Mouse (Mus musculus): ENCODE results near the gene Slc35b1. TPM values are rescaled to one million over a fixed set of nuclear protein-coding genes. Genes with fewer than 3 reads are reported as not detected.
"Not testable (repeated sequence)": the region's sequence is repeated elsewhere in the genome, so short reads cannot be mapped to it uniquely, and the experiment has no call there.

The Slc35b1 gene
- polyA plus RNA-seq, 1 experiment from 2014 or later: 37.7 TPM

DNA sequence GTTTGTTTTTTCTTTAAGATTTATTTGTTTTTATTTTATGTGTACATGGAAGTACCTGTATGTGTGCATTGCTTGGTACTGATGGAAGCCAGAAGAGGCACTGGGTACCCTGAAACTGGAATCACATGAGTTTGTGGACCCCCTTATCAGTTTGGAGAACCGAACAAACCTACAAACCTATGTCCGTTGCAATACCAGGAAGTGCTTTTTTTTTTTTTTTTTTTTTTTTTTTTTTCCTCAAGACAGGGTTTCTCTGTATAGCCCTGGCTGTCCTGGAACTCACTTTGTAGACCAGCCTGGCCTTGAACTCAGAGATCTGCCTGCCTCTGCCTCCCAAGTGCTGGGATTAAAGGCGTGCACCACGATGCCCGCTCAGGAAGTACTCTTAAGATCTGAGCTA, 21.9 kb downstream of the Slc35b1 start:
- WGBS (ENCODE audit: insufficient replicate concordance): 60% methylated on average over 5 of the region's 5 CpGs

DNA sequence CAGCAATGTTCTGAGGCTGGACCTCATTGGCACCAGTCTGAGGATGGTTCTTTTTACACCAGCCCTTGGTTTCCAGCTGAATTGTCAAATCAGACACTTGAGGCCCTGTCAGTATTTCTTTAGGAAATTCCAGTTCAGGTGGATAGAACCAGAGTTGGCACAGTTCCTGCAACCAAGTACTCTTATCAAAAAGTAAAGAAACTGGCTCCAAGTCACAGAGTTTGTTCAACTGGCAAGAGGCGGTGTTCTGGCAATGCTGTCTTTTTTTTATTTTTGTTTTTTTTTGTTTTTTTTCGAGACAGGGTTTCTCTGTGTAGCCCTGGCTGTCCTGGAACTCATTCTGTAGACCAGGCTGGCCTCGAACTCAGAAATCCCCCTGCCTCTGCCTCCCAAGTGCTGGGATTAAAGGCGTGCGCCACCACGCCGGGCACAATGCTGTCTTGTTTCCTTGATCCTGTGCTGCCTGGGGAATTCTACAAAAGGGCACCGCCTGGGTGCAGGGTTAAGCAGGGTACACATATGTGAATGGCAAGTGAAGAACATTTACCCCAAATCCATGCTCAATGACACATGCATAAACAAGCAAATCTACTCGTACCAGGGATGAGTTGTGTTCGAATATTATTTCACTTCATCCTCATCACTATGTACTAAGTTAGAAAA, 25.1 kb downstream of the Slc35b1 start:
- WGBS (ENCODE audit: insufficient replicate concordance): 63% methylated on average over 10 of the region's 10 CpGs
- Histone ChIP-seq H3K36me3 (ENCODE audit: control insufficient read depth, insufficient read depth) (no peaks in the 10 kb centered on the region), H3K4me3 (ENCODE audit: low read depth, low read length) (no peak overlapping the region), H3K27me3 (ENCODE audit: control insufficient read depth, insufficient read depth, low read depth, low read length) (no peaks in the 10 kb centered on the region), H3K9ac (ENCODE audit: low read depth, low read length) (no peak overlapping the region), H3K4me1 (ENCODE audit: control insufficient read depth, low read depth, low read length) (peaks cover 5% of the 10 kb centered on the region), H3K9me3 (replicated peaks; ENCODE audit: control insufficient read depth, low read length) (no peaks in the 10 kb centered on the region), H3K27ac (ENCODE audit: low read length) (no peak overlapping the region), H3K4me2 (ENCODE audit: low read depth, low read length) (no peak overlapping the region)
- ATAC-seq (ENCODE audit: low read depth): no peak

More for the DNA sequence above, 21.9 kb downstream of the Slc35b1 start:
- not testable (repeated sequence) for H3K9ac ChIP-seq (ENCODE audit: low read depth, low read length); ATAC-seq (ENCODE audit: low read depth); H3K4me2 ChIP-seq (ENCODE audit: low read depth, low read length); H3K4me3 ChIP-seq (ENCODE audit: low read depth, low read length); H3K9me3 ChIP-seq (replicated peaks; ENCODE audit: control insufficient read depth, low read length); H3K27me3 ChIP-seq (ENCODE audit: control insufficient read depth, insufficient read depth, low read depth, low read length); H3K4me1 ChIP-seq (ENCODE audit: control insufficient read depth, low read depth, low read length); H3K27ac ChIP-seq (ENCODE audit: low read length); H3K36me3 ChIP-seq (ENCODE audit: control insufficient read depth, insufficient read depth)

DNA sequence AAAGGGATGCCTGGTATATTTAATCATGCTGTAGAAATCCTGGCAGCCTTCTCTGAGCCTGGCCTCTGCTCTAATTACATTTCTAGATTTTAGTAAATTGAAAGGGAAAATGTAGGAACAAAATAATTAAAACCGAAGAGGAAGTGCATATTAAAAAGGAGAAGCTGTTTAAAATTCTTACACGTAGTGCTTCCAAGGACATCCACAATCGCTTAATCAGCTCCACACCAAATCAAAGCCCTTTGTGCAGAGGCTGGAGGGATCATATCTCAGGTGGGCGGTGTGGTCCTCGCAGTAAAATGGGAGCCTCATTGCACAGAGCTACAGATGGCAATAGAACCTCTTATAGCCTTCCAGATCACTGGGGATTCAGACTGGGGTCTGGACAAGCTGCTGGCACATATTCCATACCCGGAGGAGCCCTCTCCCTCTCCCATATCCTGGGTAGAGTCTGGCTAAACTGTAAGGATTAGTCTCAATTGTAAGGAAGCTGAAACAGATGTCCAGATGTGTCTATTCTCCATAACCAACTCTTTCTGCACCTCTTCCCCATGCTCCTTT, 27.0 kb downstream of the Slc35b1 start:
- no peak overlapping the region for H3K9ac ChIP-seq (ENCODE audit: low read depth, low read length)
- WGBS (ENCODE audit: insufficient replicate concordance): 52% methylated on average over 6 of the region's 6 CpGs
- no peaks in the 10 kb centered on the region for H3K36me3 ChIP-seq (ENCODE audit: control insufficient read depth, insufficient read depth)
- no peak for ATAC-seq (ENCODE audit: low read depth)
- no peak overlapping the region for H3K27ac ChIP-seq (ENCODE audit: low read length)
- H3K4me3 ChIP-seq (ENCODE audit: low read depth, low read length): no peak overlapping the region
- no peaks in the 10 kb centered on the region for H3K27me3 ChIP-seq (ENCODE audit: control insufficient read depth, insufficient read depth, low read depth, low read length)
- H3K4me1 ChIP-seq (ENCODE audit: control insufficient read depth, low read depth, low read length): peaks cover 15% of the 10 kb centered on the region
- H3K4me2 ChIP-seq (ENCODE audit: low read depth, low read length): no peak overlapping the region
- no peaks in the 10 kb centered on the region for H3K9me3 ChIP-seq (replicated peaks; ENCODE audit: control insufficient read depth, low read length)

DNA sequence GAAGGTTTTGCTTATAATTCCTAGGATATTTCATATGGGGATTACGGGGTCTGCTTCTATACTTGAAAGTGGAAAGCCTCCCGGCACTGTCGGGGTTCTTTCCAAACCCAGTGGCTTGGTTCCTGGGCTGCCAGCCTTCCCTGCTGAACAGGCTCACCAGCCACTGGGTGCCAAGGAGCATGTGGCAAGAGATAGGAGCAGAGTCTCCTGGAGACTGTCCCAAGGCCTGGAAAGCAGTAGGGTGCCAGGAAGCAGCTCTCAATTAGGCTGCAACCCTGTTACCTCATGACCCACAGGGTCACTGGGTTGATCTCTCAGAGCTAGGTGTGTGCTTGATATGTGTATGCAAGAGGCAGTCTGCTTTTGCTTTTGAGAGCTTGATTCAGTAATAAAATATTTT, 28.1 kb downstream of the Slc35b1 start:
- WGBS (ENCODE audit: insufficient replicate concordance): 87% methylated on average over 3 of the region's 3 CpGs
- ATAC-seq (ENCODE audit: low read depth): no peak

DNA sequence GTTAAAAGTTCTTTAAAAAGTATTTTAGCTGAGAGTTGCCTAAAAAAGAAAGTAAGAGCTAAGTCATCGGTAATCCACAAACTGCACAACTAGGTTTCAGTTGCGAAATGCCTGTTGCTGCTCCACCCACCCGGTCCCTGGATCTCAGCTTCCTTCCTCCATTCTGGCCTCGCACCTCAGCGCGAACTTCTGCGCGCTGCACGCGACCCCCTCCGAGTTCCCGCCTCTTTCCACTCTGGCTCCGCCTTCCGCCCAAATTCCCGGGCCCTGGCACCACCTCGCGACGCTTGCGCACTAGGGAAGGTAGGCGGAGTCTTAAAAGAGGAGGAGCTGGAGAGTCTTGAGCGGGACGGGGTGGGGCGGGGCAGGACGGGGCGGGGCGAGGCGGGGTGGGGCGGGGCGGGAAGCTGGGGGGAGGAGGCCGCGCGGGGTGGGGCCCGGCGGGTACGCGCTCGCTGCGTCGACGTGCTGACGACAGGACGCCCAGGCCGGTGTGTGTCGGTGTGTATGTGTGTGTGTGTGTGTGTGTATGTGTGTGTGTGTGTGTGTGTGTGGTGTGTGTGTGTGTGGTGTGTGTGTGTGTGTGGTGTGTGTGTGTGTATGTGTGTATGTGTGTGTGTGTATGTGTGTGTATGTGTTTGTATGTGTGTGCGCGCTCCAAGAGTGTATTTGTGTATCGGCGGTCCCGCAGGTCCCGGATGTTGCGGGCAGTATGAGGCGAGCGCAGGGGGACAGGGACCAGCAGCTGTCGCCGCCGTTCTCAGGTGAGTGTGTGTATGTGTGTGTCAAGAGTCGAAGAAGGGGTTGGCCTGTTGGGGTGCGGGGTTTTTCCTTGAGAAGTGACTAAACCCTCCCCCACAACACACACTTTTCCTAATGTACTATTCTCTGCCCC, 29.4 kb downstream of the Slc35b1 start, which contains the start of gene Spop:
Gene Spop (plus strand): TSS at position 440 of the 895 bp plus-strand sequence.
- Histone ChIP-seq H3K36me3 (ENCODE audit: control insufficient read depth, insufficient read depth) (peaks cover 4% of the 10 kb centered on the region; the same call in 1 of the 2 replicates), H3K9me3 (replicated peaks; ENCODE audit: control insufficient read depth, low read length) (no peaks in the 10 kb centered on the region), H3K27me3 (ENCODE audit: control insufficient read depth, insufficient read depth, low read depth, low read length) (no peaks in the 10 kb centered on the region), H3K27ac (ENCODE audit: low read length) (peak within 1 kb of the TSS; percentile 94), H3K4me3 (ENCODE audit: low read depth, low read length) (peak within 1 kb of the TSS; percentile 71), H3K4me2 (ENCODE audit: low read depth, low read length) (peak within 1 kb of the TSS; percentile 88), H3K9ac (ENCODE audit: low read depth, low read length) (peak within 1 kb of the TSS; percentile 72), H3K4me1 (ENCODE audit: control insufficient read depth, low read depth, low read length) (peaks cover 15% of the 10 kb centered on the region)
- ATAC-seq (ENCODE audit: low read depth): peak; percentile 88
- 1% methylated on average over 52 of the region's 58 CpGs for WGBS (ENCODE audit: insufficient replicate concordance)

More for the DNA sequence above, 28.1 kb downstream of the Slc35b1 start:
- no peak overlapping the region for H3K9ac ChIP-seq (ENCODE audit: low read depth, low read length)
- no peaks in the 10 kb centered on the region for H3K36me3 ChIP-seq (ENCODE audit: control insufficient read depth, insufficient read depth)
- no peak overlapping the region for H3K4me2 ChIP-seq (ENCODE audit: low read depth, low read length)
- H3K4me3 ChIP-seq (ENCODE audit: low read depth, low read length): no peak overlapping the region
- peaks cover 15% of the 10 kb centered on the region for H3K4me1 ChIP-seq (ENCODE audit: control insufficient read depth, low read depth, low read length)
- no peaks in the 10 kb centered on the region for H3K27me3 ChIP-seq (ENCODE audit: control insufficient read depth, insufficient read depth, low read depth, low read length)
- no peaks in the 10 kb centered on the region for H3K9me3 ChIP-seq (replicated peaks; ENCODE audit: control insufficient read depth, low read length)
- H3K27ac ChIP-seq (ENCODE audit: low read length): no peak overlapping the region

DNA sequence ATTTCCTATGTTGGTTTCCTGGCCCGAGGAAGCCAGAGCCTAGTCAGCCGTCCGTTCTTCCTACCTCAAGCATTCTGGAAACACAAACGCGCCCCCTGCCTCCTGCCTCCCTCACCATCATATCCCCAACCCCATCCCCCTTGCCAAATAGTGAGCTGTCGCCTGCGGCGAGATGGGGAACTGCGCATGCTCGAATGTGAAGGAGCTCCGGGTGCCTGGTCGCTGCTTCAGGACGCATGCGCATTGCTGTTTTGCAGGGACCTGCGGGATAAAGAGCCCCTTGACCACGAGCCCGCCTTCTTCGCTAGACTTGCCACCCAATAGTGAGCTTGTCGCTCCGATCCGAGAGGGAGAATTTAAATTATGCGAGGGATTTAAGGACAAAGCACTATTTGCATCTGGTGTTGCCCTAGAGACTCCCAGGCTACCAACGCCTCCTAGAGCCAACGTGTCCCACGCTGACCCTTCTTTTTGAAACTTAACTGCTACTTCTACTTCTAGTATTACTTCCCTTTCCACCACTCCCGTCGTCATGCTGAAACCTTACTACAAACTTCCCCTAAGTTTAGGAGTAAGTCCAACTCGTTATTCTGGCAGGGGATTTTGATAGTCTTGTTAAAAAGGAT, 30.2 kb downstream of the Slc35b1 start:
- under 1% methylated on average over 28 of the region's 28 CpGs for WGBS (ENCODE audit: insufficient replicate concordance)
- Histone ChIP-seq H3K4me2 (ENCODE audit: low read depth, low read length) (peak overlapping the region; percentile 88), H3K9ac (ENCODE audit: low read depth, low read length) (peak overlapping the region; percentile 72), H3K36me3 (ENCODE audit: control insufficient read depth, insufficient read depth) (peaks cover 4% of the 10 kb centered on the region; the same call in 1 of the 2 replicates), H3K9me3 (replicated peaks; ENCODE audit: control insufficient read depth, low read length) (no peaks in the 10 kb centered on the region), H3K27ac (ENCODE audit: low read length) (peak overlapping the region; percentile 94), H3K4me1 (ENCODE audit: control insufficient read depth, low read depth, low read length) (peaks cover 15% of the 10 kb centered on the region), H3K27me3 (ENCODE audit: control insufficient read depth, insufficient read depth, low read depth, low read length) (no peaks in the 10 kb centered on the region), H3K4me3 (ENCODE audit: low read depth, low read length) (peak overlapping the region; percentile 71)
- ATAC-seq (ENCODE audit: low read depth): peak; percentile 78

DNA sequence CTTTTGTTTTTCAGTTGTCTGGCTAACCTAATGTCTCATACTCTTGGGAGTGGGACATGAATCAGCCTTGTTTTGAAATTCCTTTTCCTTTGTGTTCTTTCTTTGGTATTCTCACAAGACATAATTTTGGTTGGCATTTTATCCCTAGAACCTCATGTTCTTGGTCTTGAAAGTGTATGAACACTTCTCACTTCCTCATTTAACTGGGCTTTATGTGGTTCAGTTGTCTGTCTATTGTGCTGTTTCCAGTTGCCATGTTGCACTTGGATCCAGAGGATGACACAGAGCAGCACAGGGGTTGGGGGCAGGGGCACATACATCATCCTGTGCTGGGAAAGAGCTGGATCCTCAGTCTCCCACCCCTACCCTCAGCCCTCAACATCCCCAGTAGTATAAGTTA, 31.4 kb downstream of the Slc35b1 start:
- H3K4me2 ChIP-seq (ENCODE audit: low read depth, low read length): peak overlapping the region; percentile 88

DNA sequence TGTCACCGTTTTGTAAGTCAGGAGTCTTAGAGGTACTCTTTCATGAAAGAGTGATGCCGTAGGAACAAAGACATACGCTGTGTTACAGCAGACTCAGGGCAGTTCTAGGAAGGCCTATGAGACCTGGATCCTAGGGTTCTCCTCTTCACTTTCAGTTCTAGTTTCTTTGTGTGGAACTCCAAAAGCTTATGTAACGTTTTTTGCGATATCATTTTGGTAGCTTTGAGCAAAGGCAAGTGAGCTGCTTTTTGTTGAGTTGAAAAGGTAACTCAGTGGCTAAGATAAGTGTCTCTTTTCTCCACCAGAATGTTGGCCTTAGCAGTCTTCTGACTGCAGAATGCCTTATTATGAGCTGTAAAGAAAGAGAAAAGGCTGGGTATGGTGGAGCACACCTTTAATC, 32.8 kb downstream of the Slc35b1 start:
- H3K4me2 ChIP-seq (ENCODE audit: low read depth, low read length): no peak overlapping the region
- ATAC-seq (ENCODE audit: low read depth): no peak
- H3K9ac ChIP-seq (ENCODE audit: low read depth, low read length): no peak overlapping the region
- H3K4me3 ChIP-seq (ENCODE audit: low read depth, low read length): no peak overlapping the region
- peaks cover 15% of the 10 kb centered on the region for H3K4me1 ChIP-seq (ENCODE audit: control insufficient read depth, low read depth, low read length)
- H3K27ac ChIP-seq (ENCODE audit: low read length): no peak overlapping the region
- H3K27me3 ChIP-seq (ENCODE audit: control insufficient read depth, insufficient read depth, low read depth, low read length): no peaks in the 10 kb centered on the region
- H3K36me3 ChIP-seq (ENCODE audit: control insufficient read depth, insufficient read depth): peaks cover 4% of the 10 kb centered on the region; the same call in 1 of the 2 replicates
- no peaks in the 10 kb centered on the region for H3K9me3 ChIP-seq (replicated peaks; ENCODE audit: control insufficient read depth, low read length)
- WGBS (ENCODE audit: insufficient replicate concordance): 77% methylated on average over 5 of the region's 5 CpGs

More for the DNA sequence above, 31.4 kb downstream of the Slc35b1 start:
- Histone ChIP-seq H3K36me3 (ENCODE audit: control insufficient read depth, insufficient read depth) (peaks cover 4% of the 10 kb centered on the region; the same call in 1 of the 2 replicates), H3K4me1 (ENCODE audit: control insufficient read depth, low read depth, low read length) (peaks cover 15% of the 10 kb centered on the region), H3K27ac (ENCODE audit: low read length) (peak overlapping the region; percentile 94), H3K9me3 (replicated peaks; ENCODE audit: control insufficient read depth, low read length) (no peaks in the 10 kb centered on the region), H3K4me3 (ENCODE audit: low read depth, low read length) (peak overlapping the region; percentile 71), H3K27me3 (ENCODE audit: control insufficient read depth, insufficient read depth, low read depth, low read length) (no peaks in the 10 kb centered on the region), H3K9ac (ENCODE audit: low read depth, low read length) (peak overlapping the region; percentile 19)
- ATAC-seq (ENCODE audit: low read depth): no peak

Data from liver, embryonic 16.5 days (tissue).